Mouse (Mus musculus): ENCODE measurements at regions not wholly inside any gene's neighbourhood (a gene's known extent, or its start where the extent isn't known, plus 50 kb on each side); places are given as distances from the start of the nearest gene placed in this dataset.

GRCm38 (mm10) chr11:39733434-39734076 lies 961.4 kb downstream of the Mat2b start:
- no peak overlapping the region for H3K27ac ChIP-seq (ENCODE audit: low read depth)
- no peak overlapping the region for H3K4me2 ChIP-seq (ENCODE audit: low read depth, low read length)
- no peak for ATAC-seq (ENCODE audit: insufficient read depth, low read depth)
- no peaks in the 10 kb centered on the region for H3K36me3 ChIP-seq (replicated peaks; ENCODE audit: control insufficient read depth, insufficient read depth, low read length)
- H3K9ac ChIP-seq (replicated peaks; ENCODE audit: low read depth, low read length): no peak overlapping the region
- H3K9me3 ChIP-seq (replicated peaks; ENCODE audit: control insufficient read depth, low read length): no peaks in the 10 kb centered on the region
- no peaks in the 10 kb centered on the region for H3K4me1 ChIP-seq (ENCODE audit: control insufficient read depth, insufficient read depth)
- no peak overlapping the region for H3K4me3 ChIP-seq (ENCODE audit: low read depth, low read length)
- WGBS: 81% methylated on average over 15 of the region's 15 CpGs
- no peak for DNase-seq (ENCODE audit: low spot score)
- TF ChIP-seq EP300 (IDR thresholded peaks at IDR 0.05; ENCODE audit: low read depth) (no peak), CTCF (IDR thresholded peaks at IDR 0.05; ENCODE audit: low read depth) (no peak)
- no peaks in the 10 kb centered on the region for H3K27me3 ChIP-seq (ENCODE audit: control insufficient read depth, insufficient read depth, low read length)

GRCm38 (mm10) chr11:39723621-39724020 lies 971.4 kb downstream of the Mat2b start:
- Histone ChIP-seq H3K9ac (replicated peaks; ENCODE audit: low read depth, low read length) (no peak overlapping the region), H3K27ac (ENCODE audit: low read depth) (no peak overlapping the region), H3K4me3 (ENCODE audit: low read depth, low read length) (no peak overlapping the region), H3K4me1 (ENCODE audit: control insufficient read depth, insufficient read depth) (no peaks in the 10 kb centered on the region), H3K4me2 (ENCODE audit: low read depth, low read length) (no peak overlapping the region), H3K9me3 (replicated peaks; ENCODE audit: control insufficient read depth, low read length) (no peaks in the 10 kb centered on the region), H3K36me3 (replicated peaks; ENCODE audit: control insufficient read depth, insufficient read depth, low read length) (no peaks in the 10 kb centered on the region), H3K27me3 (ENCODE audit: control insufficient read depth, insufficient read depth, low read length) (no peaks in the 10 kb centered on the region)
- ATAC-seq (ENCODE audit: insufficient read depth, low read depth) (no peak), DNase-seq (ENCODE audit: low spot score) (no peak)
- no peak for TF ChIP-seq EP300 (IDR thresholded peaks at IDR 0.05; ENCODE audit: low read depth)
- no peak for TF ChIP-seq CTCF (IDR thresholded peaks at IDR 0.05; ENCODE audit: low read depth)

DNA sequence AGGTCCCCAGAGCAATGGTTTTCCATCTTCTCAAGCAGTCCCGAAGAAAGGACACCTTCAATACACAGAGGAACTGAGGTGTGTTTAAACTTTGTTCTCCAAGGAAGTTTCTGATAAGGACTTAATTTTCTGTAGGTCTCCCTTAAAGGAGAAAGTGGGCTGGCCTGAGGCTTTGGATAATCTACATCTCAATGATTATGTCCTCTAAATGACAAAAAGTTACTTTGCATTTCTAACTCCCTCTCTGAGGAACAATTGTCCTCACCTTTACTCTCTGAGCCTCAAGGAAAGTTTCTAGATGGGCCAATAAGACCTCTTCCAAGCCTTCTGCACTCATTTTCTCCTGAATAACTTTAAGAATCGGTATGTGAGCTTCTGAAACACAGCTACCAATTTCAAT lies 1016.5 kb downstream of the Mat2b start:
- ATAC-seq (ENCODE audit: insufficient read depth, low read depth): no peak
- no peak for DNase-seq (ENCODE audit: low spot score)
- 59% methylated on average over 2 of the region's 2 CpGs for WGBS
- Histone ChIP-seq H3K27ac (ENCODE audit: low read depth) (no peak overlapping the region), H3K27me3 (ENCODE audit: control insufficient read depth, insufficient read depth, low read length) (no peaks in the 10 kb centered on the region), H3K4me2 (ENCODE audit: low read depth, low read length) (no peak overlapping the region), H3K9me3 (replicated peaks; ENCODE audit: control insufficient read depth, low read length) (no peaks in the 10 kb centered on the region), H3K4me3 (ENCODE audit: low read depth, low read length) (no peak overlapping the region), H3K36me3 (replicated peaks; ENCODE audit: control insufficient read depth, insufficient read depth, low read length) (no peaks in the 10 kb centered on the region), H3K4me1 (ENCODE audit: control insufficient read depth, insufficient read depth) (no peaks in the 10 kb centered on the region), H3K9ac (replicated peaks; ENCODE audit: low read depth, low read length) (no peak overlapping the region)
- TF ChIP-seq EP300 (IDR thresholded peaks at IDR 0.05; ENCODE audit: low read depth) (no peak), CTCF (IDR thresholded peaks at IDR 0.05; ENCODE audit: low read depth) (no peak)

GRCm38 (mm10) chr11:39653595-39653994 lies 1041.4 kb downstream of the Mat2b start:
- Histone ChIP-seq H3K9ac (replicated peaks; ENCODE audit: low read depth, low read length) (no peak overlapping the region), H3K9me3 (replicated peaks; ENCODE audit: control insufficient read depth, low read length) (no peaks in the 10 kb centered on the region), H3K36me3 (replicated peaks; ENCODE audit: control insufficient read depth, insufficient read depth, low read length) (no peaks in the 10 kb centered on the region), H3K4me2 (ENCODE audit: low read depth, low read length) (no peak overlapping the region), H3K27ac (ENCODE audit: low read depth) (no peak overlapping the region), H3K27me3 (ENCODE audit: control insufficient read depth, insufficient read depth, low read length) (no peaks in the 10 kb centered on the region), H3K4me3 (ENCODE audit: low read depth, low read length) (no peak overlapping the region), H3K4me1 (ENCODE audit: control insufficient read depth, insufficient read depth) (no peaks in the 10 kb centered on the region)
- ATAC-seq (ENCODE audit: insufficient read depth, low read depth) (no peak), DNase-seq (ENCODE audit: low spot score) (no peak)
- TF ChIP-seq EP300 (IDR thresholded peaks at IDR 0.05; ENCODE audit: low read depth) (no peak), CTCF (IDR thresholded peaks at IDR 0.05; ENCODE audit: low read depth) (no peak)
- WGBS: 78% methylated on average over 5 of the region's 5 CpGs

DNA sequence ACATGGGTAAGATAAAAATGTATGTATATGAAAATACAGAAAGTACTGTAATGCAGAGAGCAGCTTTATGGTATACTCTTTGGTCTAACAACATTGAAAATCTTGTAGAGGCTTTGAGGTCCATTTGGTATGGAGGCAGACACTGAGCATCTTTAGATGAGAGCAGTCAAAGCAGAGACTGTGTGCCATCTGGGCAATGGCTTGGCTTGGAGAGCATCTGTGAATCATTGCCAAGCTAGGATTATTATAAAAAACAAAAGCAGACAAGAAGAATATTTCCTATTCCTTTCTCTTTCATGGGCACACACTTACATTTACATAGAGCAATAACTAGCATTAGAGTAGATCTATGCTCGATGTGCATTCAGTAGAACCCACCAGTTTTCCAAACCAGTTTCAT lies 1075.6 kb downstream of the Mat2b start:
- H3K36me3 ChIP-seq (replicated peaks; ENCODE audit: control insufficient read depth, insufficient read depth, low read length): no peaks in the 10 kb centered on the region
- H3K4me1 ChIP-seq (ENCODE audit: control insufficient read depth, insufficient read depth): no peaks in the 10 kb centered on the region
- no peak for DNase-seq (ENCODE audit: low spot score)
- H3K27ac ChIP-seq (ENCODE audit: low read depth): no peak overlapping the region
- no peaks in the 10 kb centered on the region for H3K9me3 ChIP-seq (replicated peaks; ENCODE audit: control insufficient read depth, low read length)
- no peak overlapping the region for H3K9ac ChIP-seq (replicated peaks; ENCODE audit: low read depth, low read length)
- H3K27me3 ChIP-seq (ENCODE audit: control insufficient read depth, insufficient read depth, low read length): no peaks in the 10 kb centered on the region
- no peak for TF ChIP-seq EP300 (IDR thresholded peaks at IDR 0.05; ENCODE audit: low read depth)
- no peak for TF ChIP-seq CTCF (IDR thresholded peaks at IDR 0.05; ENCODE audit: low read depth)
- 81% methylated on average over 1 of the region's 1 CpGs for WGBS
- H3K4me3 ChIP-seq (ENCODE audit: low read depth, low read length): no peak overlapping the region
- H3K4me2 ChIP-seq (ENCODE audit: low read depth, low read length): no peak overlapping the region
- ATAC-seq (ENCODE audit: insufficient read depth, low read depth): no peak

GRCm38 (mm10) chr11:39615843-39616242 lies 1079.2 kb downstream of the Mat2b start:
- Histone ChIP-seq H3K36me3 (replicated peaks; ENCODE audit: control insufficient read depth, insufficient read depth, low read length) (no peaks in the 10 kb centered on the region), H3K27ac (ENCODE audit: low read depth) (no peak overlapping the region), H3K4me2 (ENCODE audit: low read depth, low read length) (no peak overlapping the region), H3K9me3 (replicated peaks; ENCODE audit: control insufficient read depth, low read length) (no peaks in the 10 kb centered on the region), H3K27me3 (ENCODE audit: control insufficient read depth, insufficient read depth, low read length) (no peaks in the 10 kb centered on the region), H3K4me1 (ENCODE audit: control insufficient read depth, insufficient read depth) (no peaks in the 10 kb centered on the region), H3K4me3 (ENCODE audit: low read depth, low read length) (no peak overlapping the region), H3K9ac (replicated peaks; ENCODE audit: low read depth, low read length) (no peak overlapping the region)
- DNase-seq (ENCODE audit: low spot score) (peak; percentile 5), ATAC-seq (ENCODE audit: insufficient read depth, low read depth) (no peak)
- 65% methylated on average over 3 of the region's 3 CpGs for WGBS
- peak; percentile 36 for TF ChIP-seq CTCF (IDR thresholded peaks at IDR 0.05; ENCODE audit: low read depth)
- TF ChIP-seq EP300 (IDR thresholded peaks at IDR 0.05; ENCODE audit: low read depth): no peak
